Mouse (Mus musculus) liver, embryonic 14.5 days (tissue): ENCODE data around the gene Zranb1.

ENCODE experiments used
- CTCF ChIP-seq: IDR thresholded peaks from 2 replicates; pipeline ENCODE4 v1.5.1; 2016; ENCODE audit warnings: antibody characterized with exemption, low read depth, control low read depth
- EP300 ChIP-seq: IDR thresholded peaks from 2 replicates; pipeline ENCODE4 v1.6.1; 2016; ENCODE audit warnings: antibody characterized with exemption, low read depth

- TF ChIP-seq EP300 (no peak), CTCF (peak; percentile 42)
These were observed 63.2 kb downstream of the Zranb1 start for GRCm38 (mm10) chr7:132994120-132994519.
